Mouse (Mus musculus) E14TG2a.4 (cell line): Measurements from ENCODE around the gene Atg7.

Experiments used
- H3K27me3 ChIP-seq: 2 replicates; pipeline ENCODE4 v1.6.1; 2014; ENCODE audit warnings: low read length, control low read depth; ENCODE audit not compliant: insufficient read depth
- H3K36me3 ChIP-seq: 2 replicates; pipeline ENCODE4 v1.6.1; 2014; ENCODE audit warnings: low read length, control low read depth; ENCODE audit not compliant: insufficient read depth
- H3K4me1 ChIP-seq: replicated peaks from 2 replicates; pipeline ENCODE4 v1.6.1; 2014; ENCODE audit warnings: low read depth, low read length, control low read depth
- H3K4me3 ChIP-seq: replicated peaks from 2 replicates; pipeline ENCODE4 v1.5.1; 2014; ENCODE audit warnings: mild to moderate bottlenecking, low read length
- H3K9me3 ChIP-seq: 2 replicates; pipeline ENCODE4 v1.6.1; 2014; ENCODE audit warnings: low read length, control low read depth
- CTCF ChIP-seq: conservative IDR thresholded peaks from 2 replicates; pipeline ENCODE4 v1.5.1; 2014; ENCODE audit warnings: low read length
- NANOG ChIP-seq: IDR thresholded peaks from 2 replicates; pipeline ENCODE4 v1.6.1; 2014; ENCODE audit warnings: borderline replicate concordance, low read length, mixed read lengths
- POU5F1 ChIP-seq: IDR thresholded peaks from 2 replicates; pipeline ENCODE4 v1.6.1; 2014; ENCODE audit warnings: low read length, borderline replicate concordance

The Atg7 gene

GRCm38 (mm10) chr6:114676091-114676490 lies 33.2 kb downstream of the Atg7 start:
- Histone ChIP-seq H3K9me3 (no peaks in the 10 kb centered on the region), H3K4me3 (no peak overlapping the region), H3K36me3 (peaks cover 15% of the 10 kb centered on the region), H3K4me1 (no peaks in the 10 kb centered on the region), H3K27me3 (no peaks in the 10 kb centered on the region)
- no peak for TF ChIP-seq CTCF
- no peak for TF ChIP-seq POU5F1

GRCm38 (mm10) chr6:114682092-114682711 lies 39.3 kb downstream of the Atg7 start:
- TF ChIP-seq POU5F1 (no peak), NANOG (no peak), CTCF (no peak)
- H3K4me1 ChIP-seq: no peaks in the 10 kb centered on the region
- H3K36me3 ChIP-seq: peaks cover 23% of the 10 kb centered on the region
- no peaks in the 10 kb centered on the region for H3K27me3 ChIP-seq
- H3K4me3 ChIP-seq: no peak overlapping the region
- peaks cover 16% of the 10 kb centered on the region for H3K9me3 ChIP-seq

DNA sequence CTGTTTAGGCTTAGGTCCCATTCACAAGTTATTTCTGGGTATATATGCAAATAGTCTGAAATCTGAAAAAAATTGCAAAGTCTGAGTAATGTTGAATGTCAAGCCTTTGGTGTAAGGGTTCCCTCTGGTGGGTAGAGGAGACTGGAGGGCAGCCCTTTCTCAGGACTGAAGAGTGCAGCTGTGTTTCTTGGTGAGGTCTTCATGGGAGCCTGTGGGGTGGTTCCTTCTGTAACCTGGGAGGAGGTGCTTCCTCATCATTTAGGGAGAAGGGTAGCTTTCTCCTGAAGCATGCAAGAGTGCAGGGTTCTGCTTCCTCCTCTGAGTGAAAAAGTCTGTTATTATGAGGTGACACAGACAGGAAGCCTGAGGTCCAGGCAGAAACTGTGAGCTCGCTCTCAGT lies 40.8 kb downstream of the Atg7 start:
- no peaks in the 10 kb centered on the region for H3K27me3 ChIP-seq
- H3K4me3 ChIP-seq: no peak overlapping the region
- H3K36me3 ChIP-seq: peaks cover 18% of the 10 kb centered on the region
- no peak for TF ChIP-seq POU5F1
- TF ChIP-seq NANOG: no peak
- no peaks in the 10 kb centered on the region for H3K4me1 ChIP-seq
- H3K9me3 ChIP-seq: peaks cover 16% of the 10 kb centered on the region

DNA sequence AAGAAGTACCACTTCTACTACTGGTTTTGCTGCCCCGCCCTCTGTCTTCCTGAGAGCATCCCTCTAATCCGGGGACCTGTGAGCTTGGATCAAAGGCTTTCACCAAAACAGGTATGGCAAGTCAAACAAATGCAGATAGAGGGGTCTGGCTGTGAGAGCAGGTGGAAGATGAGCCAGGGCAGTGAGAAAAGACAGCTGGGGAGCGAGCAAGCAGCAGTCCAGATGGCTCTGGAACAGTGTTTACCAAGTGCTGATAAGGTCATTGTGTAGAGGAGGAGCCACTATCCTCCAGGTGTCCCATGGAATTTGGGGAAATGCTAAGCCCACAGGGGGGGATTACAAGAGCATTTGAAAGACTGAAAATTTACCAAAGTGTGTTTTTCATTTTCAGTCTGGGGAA lies 41.5 kb downstream of the Atg7 start:
- peaks cover 18% of the 10 kb centered on the region for H3K36me3 ChIP-seq
- H3K9me3 ChIP-seq: peaks cover 16% of the 10 kb centered on the region
- no peaks in the 10 kb centered on the region for H3K27me3 ChIP-seq
- no peak for TF ChIP-seq NANOG
- no peak for TF ChIP-seq CTCF
- no peak for TF ChIP-seq POU5F1
- no peak overlapping the region for H3K4me3 ChIP-seq
- H3K4me1 ChIP-seq: no peaks in the 10 kb centered on the region

DNA sequence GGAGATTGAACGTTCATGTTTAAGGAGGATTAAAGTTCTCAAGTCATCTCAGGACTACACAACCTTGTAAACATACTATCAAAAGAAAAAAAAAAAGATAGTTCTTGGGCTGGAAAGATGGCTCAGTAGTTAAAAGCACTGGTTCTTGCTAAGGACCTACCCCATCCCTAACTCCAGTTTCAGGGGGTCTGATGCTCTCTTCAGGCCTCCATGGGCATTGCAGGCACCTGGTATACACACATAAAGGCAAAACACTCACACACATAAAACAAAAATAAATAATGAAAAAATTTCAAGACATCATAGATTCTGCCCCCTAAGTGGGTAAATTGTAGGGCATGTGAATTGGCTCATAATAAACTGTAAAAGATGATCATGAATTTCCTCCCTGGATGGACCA lies 42.5 kb downstream of the Atg7 start:
- H3K4me3 ChIP-seq: no peak overlapping the region
- H3K4me1 ChIP-seq: no peaks in the 10 kb centered on the region
- H3K27me3 ChIP-seq: no peaks in the 10 kb centered on the region
- peaks cover 16% of the 10 kb centered on the region for H3K9me3 ChIP-seq
- peaks cover 12% of the 10 kb centered on the region for H3K36me3 ChIP-seq
- TF ChIP-seq CTCF (no peak), POU5F1 (no peak), NANOG (no peak)

GRCm38 (mm10) chr6:114687035-114687434 lies 44.1 kb downstream of the Atg7 start:
- H3K4me1 ChIP-seq: no peaks in the 10 kb centered on the region
- TF ChIP-seq CTCF (no peak), NANOG (no peak), POU5F1 (no peak)
- peaks cover 16% of the 10 kb centered on the region for H3K9me3 ChIP-seq
- H3K36me3 ChIP-seq: peaks cover 12% of the 10 kb centered on the region
- no peak overlapping the region for H3K4me3 ChIP-seq
- H3K27me3 ChIP-seq: no peaks in the 10 kb centered on the region

DNA sequence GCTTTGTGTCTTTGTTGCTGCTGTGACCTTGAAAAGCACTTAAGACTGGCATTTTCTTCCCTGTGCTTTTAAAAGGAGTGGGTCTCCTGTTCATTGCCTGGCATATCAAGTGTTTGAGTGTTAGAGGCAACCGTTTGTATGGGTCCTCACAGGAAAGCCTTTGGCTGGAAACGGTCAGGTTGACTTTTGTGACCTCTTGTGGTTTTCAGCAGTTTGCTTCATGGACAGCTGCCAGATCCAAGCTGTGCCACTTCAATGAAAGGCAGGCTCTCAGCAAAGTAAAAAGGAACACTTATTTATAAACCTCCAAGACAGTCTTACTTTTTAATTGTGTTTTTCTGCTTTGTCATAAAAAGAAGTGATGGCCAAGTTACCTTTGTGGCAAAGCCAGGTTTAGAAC lies 47.8 kb downstream of the Atg7 start:
- Histone ChIP-seq H3K9me3 (peaks cover 12% of the 10 kb centered on the region), H3K36me3 (peaks cover 11% of the 10 kb centered on the region), H3K4me1 (no peaks in the 10 kb centered on the region), H3K27me3 (0 out of 2 replicates have a peak, but pooled peaks cover 3% of the 10 kb centered on the region), H3K4me3 (no peak overlapping the region)
- TF ChIP-seq CTCF (no peak), NANOG (no peak), POU5F1 (no peak)

- Histone ChIP-seq H3K4me3 (no peak overlapping the region), H3K9me3 (peaks cover 3% of the 10 kb centered on the region), H3K4me1 (no peaks in the 10 kb centered on the region), H3K36me3 (peaks cover 3% of the 10 kb centered on the region), H3K27me3 (0 out of 2 replicates have a peak, but pooled peaks cover 3% of the 10 kb centered on the region)
- TF ChIP-seq CTCF (no peak), POU5F1 (no peak), NANOG (no peak)
Observed at GRCm38 (mm10) chr6:114691530-114691929, 48.6 kb downstream of the Atg7 start.

- TF ChIP-seq NANOG: no peak
- H3K4me1 ChIP-seq: no peaks in the 10 kb centered on the region
- no peak overlapping the region for H3K4me3 ChIP-seq
- no peaks in the 10 kb centered on the region for H3K9me3 ChIP-seq
- 0 out of 2 replicates have a peak, but pooled peaks cover 3% of the 10 kb centered on the region for H3K27me3 ChIP-seq
- no peaks in the 10 kb centered on the region for H3K36me3 ChIP-seq
Observed at GRCm38 (mm10) chr6:114692691-114693090, 49.8 kb downstream of the Atg7 start.
